Mouse (Mus musculus): Measurements from ENCODE around the gene Aars. TPM values are rescaled to one million over a fixed set of nuclear protein-coding genes. Genes with fewer than 3 reads are reported as not detected.

The Aars gene
- polyA plus RNA-seq, 1 experiment from 2014 or later = 91.6 TPM

GRCm38 (mm10) chr8:111027391-111027937, 5.5 kb upstream of the Aars start:
- Histone ChIP-seq H3K9me3 (replicated peaks; ENCODE audit: control insufficient read depth, low read length, poor library complexity, severe bottlenecking) (no peaks in the 10 kb centered on the region), H3K9ac (ENCODE audit: low read depth, low read length) (peak overlapping the region; percentile 66), H3K4me3 (ENCODE audit: low read depth, low read length) (peak overlapping the region; percentile 64), H3K4me2 (ENCODE audit: low read length) (peak overlapping the region; percentile 88), H3K27me3 (ENCODE audit: control insufficient read depth, insufficient read depth, low read depth, low read length) (peaks cover 4% of the 10 kb centered on the region), H3K36me3 (ENCODE audit: control insufficient read depth, insufficient read depth, low read length) (no peaks in the 10 kb centered on the region), H3K4me1 (ENCODE audit: control insufficient read depth, insufficient read depth, low read length) (peaks cover 8% of the 10 kb centered on the region), H3K27ac (ENCODE audit: low read length) (peak overlapping the region; percentile 70)
- ATAC-seq = peak; percentile 94
- WGBS = under 1% methylated on average over 31 of the region's 31 CpGs

- Histone ChIP-seq H3K4me2 (ENCODE audit: low read length) (no peak overlapping the region), H3K4me1 (ENCODE audit: control insufficient read depth, insufficient read depth, low read length) (peaks cover 11% of the 10 kb centered on the region), H3K4me3 (ENCODE audit: low read depth, low read length) (no peak overlapping the region), H3K36me3 (ENCODE audit: control insufficient read depth, insufficient read depth, low read length) (no peaks in the 10 kb centered on the region), H3K9me3 (replicated peaks; ENCODE audit: control insufficient read depth, low read length, poor library complexity, severe bottlenecking) (no peaks in the 10 kb centered on the region), H3K27ac (ENCODE audit: low read length) (no peak overlapping the region), H3K9ac (ENCODE audit: low read depth, low read length) (no peak overlapping the region), H3K27me3 (ENCODE audit: control insufficient read depth, insufficient read depth, low read depth, low read length) (peaks cover 4% of the 10 kb centered on the region)
- 66% methylated on average over 4 of the region's 4 CpGs for WGBS
- ATAC-seq = no peak
Measured at GRCm38 (mm10) chr8:111029589-111029988, 3.4 kb upstream of the Aars start.

GRCm38 (mm10) chr8:111030045-111030444, 2.9 kb upstream of the Aars start:
- no peak for ATAC-seq
- H3K4me2 ChIP-seq (ENCODE audit: low read length) = no peak overlapping the region
- 80% methylated on average over 6 of the region's 6 CpGs for WGBS

GRCm38 (mm10) chr8:111031572-111031971, 1.4 kb upstream of the Aars start, which contains the start of gene Ddx19b:
Gene Ddx19b, minus strand, starts transcription at chr8:111031751.
- no peak for ATAC-seq
- WGBS = 95% methylated on average over 19 of the region's 19 CpGs
- Histone ChIP-seq H3K9ac (ENCODE audit: low read depth, low read length) (no peak within 1 kb of the TSS), H3K9me3 (replicated peaks; ENCODE audit: control insufficient read depth, low read length, poor library complexity, severe bottlenecking) (no peaks in the 10 kb centered on the region), H3K27ac (ENCODE audit: low read length) (no peak within 1 kb of the TSS), H3K4me1 (ENCODE audit: control insufficient read depth, insufficient read depth, low read length) (peaks cover 26% of the 10 kb centered on the region), H3K4me2 (ENCODE audit: low read length) (no peak within 1 kb of the TSS), H3K4me3 (ENCODE audit: low read depth, low read length) (no peak within 1 kb of the TSS), H3K27me3 (ENCODE audit: control insufficient read depth, insufficient read depth, low read depth, low read length) (peaks cover 4% of the 10 kb centered on the region), H3K36me3 (ENCODE audit: control insufficient read depth, insufficient read depth, low read length) (no peaks in the 10 kb centered on the region)

More at GRCm38 (mm10) chr8:111030045-111030444, 2.9 kb upstream of the Aars start:
- Histone ChIP-seq H3K36me3 (ENCODE audit: control insufficient read depth, insufficient read depth, low read length) (no peaks in the 10 kb centered on the region), H3K9ac (ENCODE audit: low read depth, low read length) (no peak overlapping the region), H3K27me3 (ENCODE audit: control insufficient read depth, insufficient read depth, low read depth, low read length) (peaks cover 4% of the 10 kb centered on the region), H3K27ac (ENCODE audit: low read length) (no peak overlapping the region), H3K4me3 (ENCODE audit: low read depth, low read length) (no peak overlapping the region), H3K9me3 (replicated peaks; ENCODE audit: control insufficient read depth, low read length, poor library complexity, severe bottlenecking) (no peaks in the 10 kb centered on the region), H3K4me1 (ENCODE audit: control insufficient read depth, insufficient read depth, low read length) (peaks cover 16% of the 10 kb centered on the region)

- WGBS = 7% methylated on average over 37 of the region's 37 CpGs
- peak; percentile 99 for ATAC-seq
- H3K4me3 ChIP-seq (ENCODE audit: low read depth, low read length) = peak overlapping the region; percentile 80
Measured at GRCm38 (mm10) chr8:111033482-111034215, 705 bp downstream of the Aars start.

GRCm38 (mm10) chr8:111034276-111034675, 1.3 kb downstream of the Aars start:
- H3K4me1 ChIP-seq (ENCODE audit: control insufficient read depth, insufficient read depth, low read length) = peaks cover 19% of the 10 kb centered on the region
- no peaks in the 10 kb centered on the region for H3K9me3 ChIP-seq (replicated peaks; ENCODE audit: control insufficient read depth, low read length, poor library complexity, severe bottlenecking)
- H3K4me2 ChIP-seq (ENCODE audit: low read length) = peak overlapping the region; percentile 86
- WGBS = 20% methylated on average over 12 of the region's 12 CpGs
- H3K27me3 ChIP-seq (ENCODE audit: control insufficient read depth, insufficient read depth, low read depth, low read length) = peaks cover 4% of the 10 kb centered on the region
- peak overlapping the region; percentile 80 for H3K4me3 ChIP-seq (ENCODE audit: low read depth, low read length)
- H3K27ac ChIP-seq (ENCODE audit: low read length) = peak overlapping the region; percentile 91
- peak; percentile 40 for ATAC-seq
- H3K9ac ChIP-seq (ENCODE audit: low read depth, low read length) = peak overlapping the region; percentile 86
- peaks cover 18% of the 10 kb centered on the region for H3K36me3 ChIP-seq (ENCODE audit: control insufficient read depth, insufficient read depth, low read length)

More at GRCm38 (mm10) chr8:111033482-111034215, 705 bp downstream of the Aars start:
- Histone ChIP-seq H3K4me1 (ENCODE audit: control insufficient read depth, insufficient read depth, low read length) (peaks cover 19% of the 10 kb centered on the region), H3K36me3 (ENCODE audit: control insufficient read depth, insufficient read depth, low read length) (peaks cover 15% of the 10 kb centered on the region), H3K27me3 (ENCODE audit: control insufficient read depth, insufficient read depth, low read depth, low read length) (peaks cover 4% of the 10 kb centered on the region), H3K9ac (ENCODE audit: low read depth, low read length) (peak overlapping the region; percentile 86), H3K4me2 (ENCODE audit: low read length) (peak overlapping the region; percentile 86), H3K9me3 (replicated peaks; ENCODE audit: control insufficient read depth, low read length, poor library complexity, severe bottlenecking) (no peaks in the 10 kb centered on the region), H3K27ac (ENCODE audit: low read length) (peak overlapping the region; percentile 91)

GRCm38 (mm10) chr8:111036591-111036990, 3.6 kb downstream of the Aars start:
- peaks cover 2% of the 10 kb centered on the region for H3K27me3 ChIP-seq (ENCODE audit: control insufficient read depth, insufficient read depth, low read depth, low read length)
- peaks cover 29% of the 10 kb centered on the region for H3K36me3 ChIP-seq (ENCODE audit: control insufficient read depth, insufficient read depth, low read length)
- H3K9me3 ChIP-seq (replicated peaks; ENCODE audit: control insufficient read depth, low read length, poor library complexity, severe bottlenecking) = no peaks in the 10 kb centered on the region
- WGBS = 95% methylated on average over 15 of the region's 15 CpGs
- H3K4me2 ChIP-seq (ENCODE audit: low read length) = no peak overlapping the region
- peaks cover 19% of the 10 kb centered on the region for H3K4me1 ChIP-seq (ENCODE audit: control insufficient read depth, insufficient read depth, low read length)
- H3K4me3 ChIP-seq (ENCODE audit: low read depth, low read length) = no peak overlapping the region
- H3K27ac ChIP-seq (ENCODE audit: low read length) = no peak overlapping the region
- no peak for ATAC-seq
- no peak overlapping the region for H3K9ac ChIP-seq (ENCODE audit: low read depth, low read length)

- Histone ChIP-seq H3K27me3 (ENCODE audit: control insufficient read depth, insufficient read depth, low read depth, low read length) (no peaks in the 10 kb centered on the region), H3K9ac (ENCODE audit: low read depth, low read length) (no peak overlapping the region), H3K9me3 (replicated peaks; ENCODE audit: control insufficient read depth, low read length, poor library complexity, severe bottlenecking) (no peaks in the 10 kb centered on the region), H3K27ac (ENCODE audit: low read length) (no peak overlapping the region), H3K4me2 (ENCODE audit: low read length) (no peak overlapping the region), H3K4me3 (ENCODE audit: low read depth, low read length) (no peak overlapping the region), H3K36me3 (ENCODE audit: control insufficient read depth, insufficient read depth, low read length) (peaks cover 71% of the 10 kb centered on the region), H3K4me1 (ENCODE audit: control insufficient read depth, insufficient read depth, low read length) (no peaks in the 10 kb centered on the region)
- WGBS = 93% methylated on average over 19 of the region's 19 CpGs
- ATAC-seq = no peak
Measured at GRCm38 (mm10) chr8:111042546-111042945, 9.6 kb downstream of the Aars start.
